Mouse (Mus musculus) cerebellum, adult (tissue): ENCODE data around the gene Tifa.
A peak's percentile ranks its signal among the peaks of the same experiment; 100 is the strongest.

Experiments used
- ATAC-seq: cut with Nextera tagmentation; 2 replicates; pipeline ENCODE4 v1.9.2; 2017; ENCODE audit warnings: mild to moderate bottlenecking, moderate library complexity, mixed read lengths; ENCODE audit not compliant: insufficient number of reproducible peaks, low FRiP score, low TSS enrichment

Gene Tifa

GRCm38 (mm10) chr3:127821209-127821608 lies 31.6 kb downstream of the Tifa start:
- ATAC-seq = no peak

DNA sequence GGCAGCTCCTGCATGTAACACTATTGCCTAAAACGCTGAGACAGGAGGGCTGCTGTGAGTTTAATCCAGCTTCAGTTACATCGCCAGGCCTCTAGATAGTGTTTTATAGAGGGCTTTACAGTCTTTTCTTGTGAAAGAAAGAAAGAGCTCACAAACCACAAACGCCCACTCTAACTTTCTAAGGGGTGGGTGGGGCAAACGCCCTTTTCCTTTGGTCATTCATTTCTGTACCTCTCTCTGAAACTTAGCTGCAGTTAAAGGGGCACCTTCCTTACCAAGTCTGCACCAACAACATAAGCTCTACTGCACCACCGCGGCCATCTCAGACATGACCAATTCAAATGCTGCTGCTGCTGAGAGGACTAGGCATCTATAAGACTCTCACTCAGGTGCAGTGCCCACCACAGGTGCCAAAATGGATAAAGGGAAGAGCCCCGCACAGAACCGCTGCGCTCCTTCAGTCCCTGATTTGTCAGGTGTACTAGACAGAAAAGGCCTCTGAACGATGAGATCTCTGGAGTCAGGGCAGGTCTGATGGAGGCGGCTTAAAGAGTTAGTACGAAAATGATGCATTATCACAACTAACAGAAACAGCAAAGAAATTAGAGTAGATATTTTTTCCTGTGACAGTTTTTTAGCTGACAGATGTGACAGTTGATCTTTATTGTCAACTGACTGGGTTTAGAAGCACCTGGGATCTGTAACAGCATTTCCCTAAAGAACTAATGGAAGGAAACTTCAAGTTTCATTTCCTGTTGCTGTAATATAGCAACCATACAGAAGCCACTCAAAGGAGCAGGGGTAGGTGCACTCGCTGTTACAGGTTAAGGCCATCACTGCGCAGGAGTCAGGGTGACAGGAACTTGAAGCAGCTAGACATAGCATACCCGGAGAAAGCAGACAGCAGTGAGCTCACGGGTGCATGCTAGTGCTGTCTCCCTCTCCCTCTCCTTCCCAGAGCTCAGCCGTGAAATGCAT lies 34.6 kb downstream of the Tifa start:
- ATAC-seq = no peak

DNA sequence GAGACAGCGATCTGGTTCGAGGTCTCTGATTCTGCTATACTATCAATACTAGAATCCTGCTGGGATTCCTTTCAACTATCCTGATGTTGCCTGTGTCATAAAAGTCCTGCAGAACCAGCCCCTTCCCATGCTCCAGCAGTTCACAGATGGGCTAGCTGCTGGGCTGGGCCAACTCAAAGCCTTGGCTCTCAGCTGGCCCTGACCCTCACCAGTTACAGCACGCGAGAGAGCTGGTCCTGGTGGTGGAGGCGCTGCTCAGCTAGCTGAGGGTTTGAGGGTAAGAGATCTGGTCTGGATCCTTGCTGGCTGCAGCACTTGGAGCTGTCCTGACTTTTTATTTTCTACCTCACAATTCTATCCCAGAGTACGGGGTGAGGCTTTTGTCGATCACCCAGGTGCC lies 36.9 kb downstream of the Tifa start:
- no peak for ATAC-seq

DNA sequence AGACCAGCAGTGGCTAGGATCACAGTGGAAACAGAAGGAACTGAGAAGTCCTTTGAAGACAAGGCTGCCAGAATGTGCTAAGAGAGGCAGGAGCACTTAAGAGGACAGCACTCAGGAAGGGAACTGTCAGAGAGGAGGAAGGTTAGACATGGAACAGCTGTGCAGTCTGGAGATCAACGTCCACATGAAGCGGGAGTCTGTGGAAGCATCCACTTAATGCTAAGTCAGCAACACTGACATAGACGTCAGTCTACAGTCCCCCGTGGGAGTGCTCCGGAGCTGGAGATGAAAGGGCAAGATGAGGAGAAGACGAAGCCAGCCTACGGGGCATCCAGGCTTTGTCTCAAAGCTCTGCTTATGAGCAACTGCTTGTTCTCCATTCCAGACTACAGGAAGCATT lies 37.5 kb downstream of the Tifa start:
- no peak for ATAC-seq

- ATAC-seq = no peak
These were observed 40.6 kb downstream of the Tifa start for GRCm38 (mm10) chr3:127830183-127830582.

- no peak for ATAC-seq
These were observed 41.5 kb downstream of the Tifa start for GRCm38 (mm10) chr3:127831079-127831478.

- ATAC-seq = no peak
These were observed 44.4 kb downstream of the Tifa start for GRCm38 (mm10) chr3:127834040-127834439.

GRCm38 (mm10) chr3:127835594-127835993 lies 46.0 kb downstream of the Tifa start:
- no peak for ATAC-seq

- ATAC-seq = peak; percentile 42
These were observed 47.2 kb downstream of the Tifa start for GRCm38 (mm10) chr3:127836798-127837153.

- ATAC-seq = peak; percentile 98
These were observed 47.7 kb downstream of the Tifa start, which contains the start of gene Ap1ar for GRCm38 (mm10) chr3:127837154-127837865. Ap1ar (minus strand) TSS chr3:127837523.

GRCm38 (mm10) chr3:127837972-127838644 lies 48.5 kb downstream of the Tifa start:
- no peak for ATAC-seq

- no peak for ATAC-seq
These were observed 52.3 kb downstream of the Tifa start for GRCm38 (mm10) chr3:127841926-127842325.

DNA sequence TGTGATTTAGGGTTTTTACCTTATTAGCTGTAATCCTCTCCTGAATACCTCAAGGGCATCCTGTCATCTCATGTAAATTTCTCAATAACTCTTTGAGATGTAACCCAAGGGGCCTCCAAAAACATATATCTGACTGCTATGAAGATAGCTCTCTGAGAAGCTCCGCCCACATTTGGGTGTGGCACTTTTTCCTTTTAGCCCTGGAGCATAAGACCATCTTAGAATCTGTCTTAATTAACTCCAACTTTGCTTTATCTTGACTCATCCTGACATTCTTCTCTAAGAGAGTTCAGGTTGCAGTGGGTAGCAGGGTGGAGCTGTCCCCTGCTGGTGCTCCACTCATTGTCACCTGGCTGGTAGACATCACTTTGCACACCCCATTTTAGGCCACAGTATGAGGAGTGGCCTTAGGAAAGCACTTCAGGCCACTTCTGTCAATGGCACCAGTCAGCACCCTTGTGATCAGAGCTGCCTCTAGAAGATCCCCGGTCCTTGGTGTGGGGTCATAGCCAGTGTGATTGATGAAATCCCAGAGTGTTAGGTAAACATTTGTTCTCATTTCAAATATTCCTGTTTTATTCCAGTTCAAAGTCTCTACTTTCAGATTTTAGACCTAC lies 53.8 kb downstream of the Tifa start:
- no peak for ATAC-seq

DNA sequence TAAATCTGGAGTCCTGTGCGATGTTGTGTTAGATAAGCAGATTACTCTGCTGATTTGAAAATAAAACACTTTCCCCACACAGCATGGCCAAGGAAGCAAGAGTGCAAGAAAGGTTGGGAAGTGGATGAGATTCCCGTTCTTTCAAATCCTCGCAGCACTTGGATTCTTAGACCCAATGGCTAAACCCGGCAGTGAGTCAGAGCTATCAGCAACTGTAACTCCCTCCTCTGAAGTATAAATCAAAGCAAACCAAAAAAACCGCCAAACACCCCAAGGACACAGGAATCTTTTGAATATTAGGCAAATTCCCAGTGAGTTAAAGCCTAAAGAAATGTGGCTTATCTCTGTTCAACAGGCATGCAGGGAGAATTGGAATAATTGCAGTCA lies 54.3 kb downstream of the Tifa start:
- ATAC-seq = no peak

- ATAC-seq = no peak
These were observed 58.6 kb downstream of the Tifa start for GRCm38 (mm10) chr3:127848088-127848808.

DNA sequence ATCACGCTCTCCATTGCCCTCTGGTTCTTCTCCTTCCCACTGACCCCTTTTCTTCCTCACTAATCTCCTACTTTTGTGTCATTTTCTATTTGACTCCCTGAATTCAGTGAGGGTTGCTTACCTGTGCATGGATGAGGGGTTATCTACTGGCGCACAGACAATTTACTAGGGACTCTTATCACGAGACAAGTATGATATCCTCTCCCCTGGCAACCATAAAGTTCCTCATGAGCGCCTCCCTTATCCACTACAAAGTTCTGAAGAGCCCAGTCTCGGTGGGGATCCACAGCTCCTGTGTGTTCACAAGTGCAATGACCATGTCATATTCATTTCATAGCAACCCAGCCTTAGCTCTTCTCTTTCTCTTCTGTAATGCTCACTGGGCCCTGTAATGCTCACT lies 60.3 kb downstream of the Tifa start:
- ATAC-seq = no peak

DNA sequence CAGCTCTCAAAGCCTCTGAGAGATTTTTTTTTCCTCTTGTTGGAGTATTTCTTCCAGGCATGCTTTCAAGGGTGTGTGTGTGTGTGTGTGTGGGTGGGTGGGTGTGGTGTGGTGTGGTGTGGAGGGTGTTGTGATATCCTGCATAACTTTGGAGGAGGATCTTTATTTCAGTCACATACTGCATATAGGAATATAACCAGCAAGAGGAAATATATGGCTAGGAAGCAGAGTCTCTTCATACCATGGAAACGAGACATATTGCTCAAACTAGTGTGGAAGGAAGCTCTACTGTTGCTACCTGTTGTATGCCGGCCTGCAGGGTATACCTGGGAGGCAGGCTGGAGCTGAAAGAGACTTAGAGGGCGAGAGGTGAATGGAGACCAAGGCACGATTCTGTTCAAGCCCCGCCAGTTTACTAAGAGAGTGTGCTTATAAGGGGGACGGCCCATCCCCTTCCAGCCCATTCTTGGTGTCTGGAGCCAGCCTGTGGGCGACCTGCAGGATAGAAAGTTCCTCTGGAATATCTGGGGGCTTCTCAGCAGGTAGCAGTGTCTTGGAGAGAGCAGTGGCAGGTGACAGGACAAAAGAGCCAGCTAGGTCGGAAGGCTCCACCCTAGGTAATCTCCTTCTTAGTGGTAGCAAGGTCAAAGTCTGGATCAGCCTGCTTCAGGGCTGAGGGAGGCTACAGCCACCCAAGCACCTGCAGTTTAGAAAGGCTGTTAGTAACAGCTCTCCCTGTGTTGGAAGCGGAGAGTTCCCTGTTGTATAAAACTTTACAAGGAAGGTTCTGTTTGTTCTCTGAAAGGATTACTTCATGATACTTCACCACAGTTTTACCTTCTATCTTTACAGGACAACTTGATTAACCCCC lies 61.4 kb downstream of the Tifa start:
- no peak for ATAC-seq

DNA sequence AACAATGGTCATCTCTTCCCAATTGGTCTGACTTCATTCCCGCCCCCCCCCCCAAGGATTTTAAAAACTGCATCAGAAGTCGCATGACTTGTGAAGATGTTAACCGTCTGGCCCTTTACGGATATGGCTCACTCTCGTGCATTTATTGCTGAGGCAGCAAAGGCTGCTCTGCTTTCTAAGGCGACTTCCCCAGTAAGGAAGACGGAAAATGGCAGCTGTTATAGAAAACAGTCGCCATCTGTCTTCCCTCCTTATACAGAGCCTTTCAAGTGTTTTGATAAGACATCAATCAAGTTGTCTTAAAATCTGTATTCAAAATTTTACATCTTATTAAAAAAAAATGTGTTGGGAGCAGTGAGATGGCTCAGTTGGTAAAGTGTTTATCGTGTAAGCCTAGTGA lies 63.1 kb downstream of the Tifa start:
- no peak for ATAC-seq
